Mouse (Mus musculus): ENCODE measurements around the gene Cdt1. TPM values are rescaled to one million over a fixed set of nuclear protein-coding genes. Genes with fewer than 3 reads are reported as not detected.
"Not testable (repeated sequence)": the region's sequence is repeated elsewhere in the genome, so short reads cannot be mapped to it uniquely, and the experiment has no call there.

Cdt1 gene
- total and polyA plus RNA-seq, 3 experiments: 5.0 to 19.9 (median 7.0) TPM

- DNase-seq: no peak
Measured at GRCm38 (mm10) chr8:122548891-122549439, 18.9 kb upstream of the Cdt1 start.

DNA sequence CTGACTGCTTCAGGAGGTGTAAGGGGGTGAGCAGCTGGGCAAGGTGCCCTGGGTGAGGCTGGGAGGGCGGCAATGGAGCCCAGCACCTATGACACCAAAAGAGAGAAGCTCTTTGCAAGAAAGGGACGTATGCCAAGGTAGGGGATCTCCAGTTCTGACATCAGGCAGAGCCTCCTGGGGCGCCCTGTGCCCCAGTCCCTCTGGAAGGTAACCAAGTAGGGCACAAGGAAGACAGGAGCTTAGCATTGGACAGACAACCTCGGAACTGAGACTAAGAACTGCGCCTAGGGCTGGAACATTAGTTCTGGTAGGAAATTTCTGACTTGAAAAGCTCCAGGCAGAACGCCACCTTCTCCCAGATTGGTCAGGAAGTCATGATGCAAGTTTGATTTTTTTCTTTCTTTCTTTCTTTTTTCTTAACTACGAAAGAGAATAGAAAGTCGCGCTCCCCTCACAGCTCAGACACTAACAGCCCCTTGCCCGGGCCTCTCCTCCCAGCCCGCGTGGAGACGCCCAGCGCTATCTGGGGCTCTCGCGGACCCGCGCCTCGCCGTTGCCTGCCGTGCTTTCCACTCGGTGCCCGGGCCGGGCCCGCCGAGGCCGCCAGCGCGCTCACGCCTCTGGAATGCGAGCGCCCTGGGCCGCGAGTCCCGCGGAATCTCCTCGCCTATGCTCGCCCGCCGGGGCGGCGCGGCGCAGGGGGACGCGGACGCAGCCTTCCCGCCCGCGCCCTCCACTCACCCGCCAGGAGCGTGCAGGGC is 17.4 kb upstream of the Cdt1 start:
- DNase-seq: peak; percentile 81

GRCm38 (mm10) chr8:122550995-122551264 is 16.9 kb upstream of the Cdt1 start:
- DNase-seq: no peak

DNA sequence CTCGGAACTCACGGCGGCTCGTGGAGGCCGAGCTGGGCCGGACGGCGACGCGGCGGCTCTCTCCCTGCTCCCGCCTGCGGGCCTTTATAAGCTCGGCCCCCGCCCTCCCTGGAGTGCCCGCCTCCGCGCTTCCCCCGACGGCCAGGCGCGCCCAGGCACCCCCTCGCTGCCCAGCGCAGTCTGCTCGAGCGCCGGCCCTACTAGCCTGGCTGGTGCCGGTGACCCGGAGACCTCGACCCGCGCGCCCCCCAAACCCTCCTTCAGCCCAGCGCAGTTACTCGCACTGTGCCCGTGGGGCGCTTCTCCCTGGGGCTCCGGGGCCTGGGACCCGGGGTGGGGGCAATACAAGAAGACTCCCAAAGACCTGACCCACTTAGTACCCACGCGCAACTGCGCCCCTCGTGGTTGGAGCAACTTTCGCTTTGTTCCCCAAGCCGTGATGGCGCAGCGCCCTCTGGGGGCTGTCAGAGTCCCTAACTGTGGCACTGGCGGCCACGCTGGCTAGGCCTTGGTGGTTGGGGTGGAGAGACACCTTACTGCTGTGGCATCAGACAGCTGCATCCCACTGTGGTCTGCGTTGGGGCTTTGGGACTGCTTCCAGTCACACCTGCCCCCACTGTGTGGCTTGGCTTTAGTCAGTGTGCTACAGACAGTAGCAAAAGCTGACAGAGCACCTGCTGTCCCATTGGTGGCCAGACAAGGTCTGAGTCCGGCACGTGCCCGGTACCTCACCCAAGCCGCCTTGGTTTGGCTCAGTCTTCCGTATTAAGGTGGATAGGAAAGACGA is 16.4 kb upstream of the Cdt1 start, which contains the start of gene Piezo1:
TSS of gene Piezo1 (minus strand) at position 65 of the 787 bp plus-strand sequence.
- peak; percentile 93 for DNase-seq

DNA sequence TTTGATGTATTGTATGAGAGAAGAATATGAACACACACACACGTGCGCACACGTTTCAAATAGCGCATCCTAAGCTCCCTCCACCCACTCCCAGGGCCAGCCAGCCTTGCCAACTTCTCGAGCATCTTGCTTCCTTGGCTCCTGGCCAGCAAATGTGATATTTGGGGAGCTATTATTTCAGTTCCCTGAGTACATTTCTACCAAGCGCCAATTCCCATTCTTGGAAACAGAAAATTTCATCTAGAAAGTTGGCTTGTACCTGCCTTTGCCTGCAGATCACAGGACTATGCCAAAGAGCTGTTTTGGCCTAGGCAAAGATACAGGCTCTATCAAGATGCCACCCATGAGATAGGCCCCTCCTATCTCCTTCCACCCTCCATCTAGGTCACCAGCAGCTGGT is 13.0 kb upstream of the Cdt1 start:
- no peak for DNase-seq

DNA sequence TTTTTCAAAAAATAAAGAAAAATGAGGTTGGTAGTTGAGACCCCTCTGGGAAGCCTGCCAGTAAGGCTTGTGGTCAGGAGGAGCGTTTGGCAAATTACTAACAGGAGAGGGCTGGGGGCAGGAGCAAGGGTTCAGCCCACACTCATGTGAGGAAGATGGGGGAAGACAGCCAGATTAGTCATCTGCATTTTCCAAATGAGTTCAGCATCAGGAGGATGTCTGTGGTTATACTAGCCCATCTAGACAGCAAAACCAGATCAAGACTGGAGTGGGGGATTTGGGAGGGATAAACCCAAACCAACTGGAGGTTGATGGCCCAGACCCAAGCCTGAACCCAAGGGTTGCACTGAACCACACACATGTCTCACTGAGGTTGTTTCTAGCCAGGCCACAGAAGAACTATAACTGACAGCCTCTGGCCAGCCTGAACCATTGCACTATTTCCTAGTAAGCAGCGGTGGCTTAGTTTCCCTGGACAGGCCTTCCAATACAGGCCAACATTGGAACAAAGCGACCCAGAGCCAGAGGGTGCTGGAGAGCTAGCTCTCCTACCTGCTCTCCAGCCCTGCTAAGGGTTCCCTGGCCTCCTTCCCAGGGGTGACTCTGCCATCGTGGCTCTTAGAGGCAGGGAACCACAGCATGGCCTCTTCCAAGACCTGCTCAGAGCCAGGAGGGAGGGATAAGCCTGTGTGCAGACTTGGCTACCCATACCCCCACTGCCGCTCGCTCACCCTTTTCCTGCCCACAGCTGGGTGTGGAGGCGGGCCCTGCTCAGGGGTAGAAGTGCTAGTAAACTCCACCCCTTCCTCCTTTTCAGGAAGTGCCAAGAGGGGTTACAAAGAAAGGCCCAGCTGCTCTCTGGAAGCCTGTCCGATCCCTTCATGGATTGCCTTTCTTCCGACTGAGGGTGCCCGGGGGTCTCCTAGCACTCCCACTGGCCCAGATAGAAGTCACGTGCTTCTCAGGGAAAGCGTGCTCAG is 11.5 kb upstream of the Cdt1 start:
- peak; percentile 69 for DNase-seq

DNA sequence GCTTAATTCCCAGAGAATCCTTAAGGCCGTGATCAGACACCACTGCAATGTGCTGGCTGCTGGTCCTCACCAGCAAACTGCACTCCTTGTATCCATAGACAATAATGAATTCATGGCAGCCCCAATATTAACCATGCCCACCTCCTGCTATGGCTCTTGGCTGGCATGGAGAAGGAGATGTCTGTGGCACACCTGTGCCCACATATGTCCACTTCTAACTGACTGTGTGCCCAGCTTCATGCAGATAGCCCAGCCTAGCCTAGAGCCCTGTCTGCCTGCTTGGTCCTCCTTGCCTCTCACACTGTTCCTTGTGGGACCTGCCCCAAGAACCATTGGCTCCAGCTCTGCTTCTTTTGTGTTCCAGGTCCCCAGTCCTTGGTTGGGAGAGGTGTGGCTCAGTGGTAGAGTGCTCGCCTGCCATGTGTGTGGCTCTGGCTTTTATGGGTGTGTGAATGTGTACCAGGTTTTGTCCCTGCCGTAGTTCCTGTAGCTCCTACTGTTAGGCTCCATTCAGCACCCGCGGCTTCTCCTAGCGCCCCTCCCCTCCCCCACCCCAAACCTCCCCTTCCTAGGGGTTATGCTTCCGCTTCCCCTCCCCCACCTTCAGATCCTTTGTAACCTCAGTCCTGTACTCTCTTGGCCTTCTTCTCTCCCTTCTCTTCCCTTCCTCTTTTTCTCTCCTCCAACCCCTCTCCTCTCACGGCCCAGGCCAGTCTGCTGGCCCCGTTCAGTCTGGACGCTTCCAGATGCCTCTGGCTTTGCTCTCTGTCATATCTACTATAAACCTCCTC is 10.4 kb upstream of the Cdt1 start:
- no peak for DNase-seq

- no peak for DNase-seq
Measured at GRCm38 (mm10) chr8:122558671-122559349, 9.0 kb upstream of the Cdt1 start.

- peak; percentile 18 for DNase-seq
Measured at GRCm38 (mm10) chr8:122561199-122561598, 6.6 kb upstream of the Cdt1 start.

DNA sequence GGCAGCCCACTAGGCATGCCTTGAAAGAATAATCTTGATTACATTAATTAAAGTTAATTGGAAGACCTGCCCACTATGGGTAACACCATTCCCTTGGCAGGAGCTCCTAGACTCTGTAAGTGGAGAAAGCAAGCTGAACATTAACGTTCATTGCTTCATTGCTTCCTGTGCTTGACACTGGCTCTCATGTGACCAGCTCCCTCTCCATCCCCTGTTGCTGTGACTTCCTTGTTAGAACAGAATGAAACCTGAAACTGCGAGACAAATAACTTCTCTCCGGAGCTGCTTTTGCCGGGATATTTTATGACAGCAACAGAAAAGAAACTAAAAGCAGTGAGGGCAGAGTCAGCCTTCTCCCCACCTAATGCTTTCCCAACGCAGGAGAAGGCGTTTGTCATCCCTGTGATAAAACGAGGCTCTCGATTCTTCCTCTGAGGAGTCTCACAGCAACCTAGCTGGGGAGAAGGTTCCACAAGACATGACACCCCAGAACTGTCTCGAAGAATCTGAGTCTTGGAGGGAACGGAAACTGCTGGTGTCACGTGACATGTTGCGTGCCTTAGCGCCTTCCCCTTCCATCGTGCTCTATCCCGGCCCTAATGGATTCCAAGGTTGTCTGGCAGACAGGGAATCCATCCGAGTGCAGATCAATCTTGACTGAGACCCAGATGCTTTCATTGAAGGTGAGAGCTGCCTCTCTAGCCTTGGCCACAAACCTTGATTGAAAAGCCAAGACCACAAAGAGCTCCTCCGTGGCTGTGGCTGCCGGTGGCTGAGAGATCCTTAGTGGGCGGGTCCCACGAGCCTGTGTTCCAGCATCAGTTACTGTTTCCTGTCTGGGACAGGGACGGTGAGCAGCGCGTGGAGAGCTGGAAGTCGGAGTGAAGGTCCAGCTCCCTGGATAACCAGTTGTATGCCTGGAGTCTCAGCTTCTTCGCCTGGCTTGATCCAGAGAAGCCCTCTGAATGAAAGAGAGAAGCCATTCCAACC is 3.2 kb upstream of the Cdt1 start:
- no peak for DNase-seq

DNA sequence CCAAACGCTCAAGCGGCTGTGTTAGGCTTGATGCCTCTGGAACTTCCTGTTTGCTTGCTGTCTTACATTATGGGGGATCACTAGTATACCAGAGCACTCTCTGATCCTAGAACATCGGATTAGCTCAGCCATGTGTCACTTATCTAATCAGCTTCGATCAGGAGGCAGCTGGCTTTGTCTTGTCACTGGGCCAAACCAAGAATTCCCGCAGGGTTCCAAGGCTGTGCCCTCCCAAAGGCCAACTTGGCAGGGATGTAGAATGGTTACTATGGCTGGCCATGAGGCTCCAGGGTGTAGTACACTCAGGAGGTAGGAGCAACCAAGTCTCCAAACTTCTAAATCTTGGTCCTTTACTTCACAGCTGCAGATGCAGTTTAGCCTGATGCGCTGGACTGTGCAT is 1.0 kb upstream of the Cdt1 start:
- peak; percentile 46 for DNase-seq

DNA sequence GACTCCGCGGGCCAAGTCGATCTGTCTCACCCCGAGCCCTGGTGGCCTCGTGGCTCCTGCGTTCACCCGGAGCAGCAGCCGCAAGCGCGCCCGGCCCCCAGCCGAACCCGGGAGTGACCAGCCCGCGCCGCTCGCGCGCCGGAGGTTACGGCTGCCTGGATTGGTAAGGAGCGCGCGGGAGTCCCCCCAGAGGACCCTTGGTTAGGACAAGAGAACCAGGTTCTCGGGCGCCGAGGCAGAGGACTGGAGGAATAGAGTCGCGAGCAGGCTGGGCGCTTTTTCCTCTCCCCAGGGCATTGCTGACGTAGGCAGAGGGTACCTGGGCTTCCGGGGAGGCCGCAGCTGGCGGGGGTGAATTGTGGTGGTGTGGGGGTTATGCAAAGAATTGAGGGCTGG is 292 bp downstream of the Cdt1 start:
- no peak for DNase-seq

DNA sequence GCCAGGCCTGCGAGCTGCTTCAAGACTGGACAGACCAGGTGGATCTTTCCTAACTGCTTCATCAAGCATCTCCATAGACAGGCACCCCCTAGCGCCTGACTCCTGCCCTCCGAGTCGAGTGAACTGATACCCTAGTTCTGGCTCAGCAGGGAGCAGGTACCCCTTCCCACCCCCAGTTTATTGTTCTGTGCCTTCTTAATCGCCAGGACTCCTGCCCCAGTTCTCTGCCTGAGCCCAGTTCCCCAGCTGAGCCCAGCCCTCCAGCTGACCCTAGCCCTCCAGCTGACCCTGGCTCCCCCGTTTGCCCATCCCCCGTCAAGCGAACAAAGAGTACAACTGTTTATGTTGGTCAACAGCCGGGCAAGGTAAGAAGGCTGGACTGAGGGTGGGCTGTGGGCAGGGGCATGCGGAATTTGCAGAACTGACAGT is 1.1 kb downstream of the Cdt1 start:
- peak; percentile 6 for DNase-seq

DNA sequence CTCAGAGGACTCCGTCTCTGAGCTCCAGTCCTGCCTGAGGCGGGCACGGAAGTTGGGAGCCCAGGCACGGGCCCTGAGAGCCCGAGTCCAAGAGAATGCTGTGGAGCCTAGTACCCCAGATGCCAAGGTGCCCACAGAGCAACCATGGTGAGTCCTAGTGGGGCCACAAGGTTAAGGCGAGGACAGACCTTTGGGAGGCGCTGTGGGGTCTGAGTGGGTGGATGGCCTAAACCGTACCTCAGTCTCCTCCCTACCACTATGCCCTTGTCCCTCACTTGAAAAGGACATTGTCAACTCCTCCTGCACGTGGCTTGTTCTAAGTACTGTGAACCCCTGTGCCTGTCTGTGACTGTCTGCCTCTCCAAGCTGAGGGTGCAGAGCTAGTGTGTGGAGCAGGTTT is 1.5 kb downstream of the Cdt1 start:
- DNase-seq: no peak

DNA sequence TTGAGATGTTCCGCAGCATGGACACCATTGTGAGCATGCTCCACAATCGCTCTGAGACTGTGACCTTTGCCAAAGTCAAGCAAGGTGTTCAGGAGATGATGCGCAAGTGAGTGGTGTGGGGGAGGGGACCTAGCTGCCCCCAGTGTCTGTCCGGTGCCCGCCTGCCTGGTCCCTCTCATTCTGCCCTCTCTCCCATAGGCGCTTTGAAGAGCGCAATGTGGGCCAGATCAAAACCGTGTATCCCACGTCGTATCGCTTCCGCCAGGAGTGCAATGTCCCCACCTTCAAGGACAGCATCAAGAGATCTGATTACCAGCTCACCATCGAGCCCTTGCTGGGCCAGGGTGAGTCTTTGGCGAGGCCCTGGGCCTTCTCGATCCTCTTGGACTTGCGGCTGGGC is 2.2 kb downstream of the Cdt1 start:
- no peak for DNase-seq

DNA sequence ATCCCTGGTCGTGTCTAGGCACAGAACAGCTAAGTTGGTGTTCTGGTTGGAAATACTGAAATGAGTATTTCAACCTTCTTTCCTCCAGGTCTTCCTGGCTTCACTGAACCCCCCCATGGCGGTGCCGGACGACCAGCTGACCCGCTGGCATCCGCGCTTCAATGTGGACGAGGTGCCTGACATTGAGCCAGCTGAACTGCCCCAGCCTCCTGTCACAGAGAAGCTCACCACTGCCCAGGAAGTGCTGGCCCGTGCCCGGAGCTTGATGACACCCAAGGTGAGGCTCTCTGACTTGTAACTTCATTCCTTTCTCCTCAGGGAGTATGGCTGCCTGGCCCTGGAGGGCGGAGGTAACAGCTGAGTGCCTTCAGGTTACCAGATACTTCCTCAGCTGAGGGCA is 3.3 kb downstream of the Cdt1 start:
- DNase-seq: no peak

GRCm38 (mm10) chr8:122571750-122572267 is 4.0 kb downstream of the Cdt1 start:
- no peak for DNase-seq

DNA sequence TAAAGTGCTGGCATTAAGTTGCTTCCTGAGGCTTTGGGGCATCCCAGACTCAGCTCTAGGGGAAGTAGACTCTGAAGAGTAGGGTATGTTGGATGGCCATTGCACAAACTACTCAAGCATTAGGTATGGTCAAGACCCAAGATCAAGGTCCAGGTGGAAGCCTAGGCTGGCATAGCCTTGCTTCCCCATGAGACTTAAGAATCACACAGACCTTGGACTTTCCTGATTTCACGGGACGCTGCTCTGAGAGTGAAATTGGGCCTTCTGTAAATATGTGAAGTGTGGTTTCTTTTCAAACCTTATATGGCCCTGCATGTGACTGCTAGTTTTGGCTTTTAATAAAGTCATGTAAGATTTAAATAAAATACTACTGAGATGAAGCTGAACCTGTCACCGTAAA is 4.9 kb downstream of the Cdt1 start:
- DNase-seq: no peak

GRCm38 (mm10) chr8:122573176-122573575 is 5.4 kb downstream of the Cdt1 start:
- DNase-seq: not testable (repeated sequence)

Data from adrenal gland, adult 2 months (tissue).